Mouse (Mus musculus) cerebellum, adult 8-10 months (tissue): ENCODE measurements around the gene Tbx10.
A peak's percentile ranks its signal among the peaks of the same experiment; 100 is the strongest.
"Not testable (repeated sequence)": the region's sequence is repeated elsewhere in the genome, so short reads cannot be mapped to it uniquely, and the experiment has no call there.

Source experiments
- DNase-seq: peaks from one replicate; pipeline ENCODE4 v3.0.0; 2022

Tbx10 gene

GRCm38 (mm10) chr19:4005091-4005490 lies 12.5 kb downstream of the Tbx10 start:
- DNase-seq: no peak

- DNase-seq: no peak
Measured at GRCm38 (mm10) chr19:4005971-4006370, 13.4 kb downstream of the Tbx10 start.

GRCm38 (mm10) chr19:4011086-4011485 lies 18.5 kb downstream of the Tbx10 start:
- no peak for DNase-seq

GRCm38 (mm10) chr19:4012432-4013022 lies 20.0 kb downstream of the Tbx10 start, which contains the start of gene Ndufv1:
Gene Ndufv1, minus strand, starts transcription at chr19:4012806.
- DNase-seq: peak; percentile 95

- no peak for DNase-seq
Measured at GRCm38 (mm10) chr19:4013066-4013465, 20.5 kb downstream of the Tbx10 start.

- DNase-seq: peak; percentile 12
Measured at GRCm38 (mm10) chr19:4014802-4015201, 22.2 kb downstream of the Tbx10 start.

- no peak for DNase-seq
Measured at GRCm38 (mm10) chr19:4015635-4016034, 23.1 kb downstream of the Tbx10 start.

GRCm38 (mm10) chr19:4017921-4018587 lies 25.5 kb downstream of the Tbx10 start:
- no peak for DNase-seq

GRCm38 (mm10) chr19:4018743-4019583 lies 26.4 kb downstream of the Tbx10 start:
- peak; percentile 86 for DNase-seq

GRCm38 (mm10) chr19:4023185-4023584 lies 30.6 kb downstream of the Tbx10 start:
- no peak for DNase-seq

- no peak for DNase-seq
Measured at GRCm38 (mm10) chr19:4027576-4027975, 35.0 kb downstream of the Tbx10 start.

GRCm38 (mm10) chr19:4032668-4033067 lies 40.1 kb downstream of the Tbx10 start:
- no peak for DNase-seq

- DNase-seq: no peak
Measured at GRCm38 (mm10) chr19:4033298-4033697, 40.7 kb downstream of the Tbx10 start.

GRCm38 (mm10) chr19:4033742-4034141 lies 41.2 kb downstream of the Tbx10 start:
- DNase-seq: no peak

GRCm38 (mm10) chr19:4036327-4037045 lies 43.9 kb downstream of the Tbx10 start:
- peak; percentile 12 for DNase-seq

GRCm38 (mm10) chr19:4037154-4037787 lies 44.7 kb downstream of the Tbx10 start:
- DNase-seq: not testable (repeated sequence)

GRCm38 (mm10) chr19:4037788-4038232 lies 45.3 kb downstream of the Tbx10 start, which contains the start of gene Gstp1:
Gene Gstp1, minus strand, starts transcription at chr19:4037985.
- peak; percentile 81 for DNase-seq

- not testable (repeated sequence) for DNase-seq
Measured at GRCm38 (mm10) chr19:4040941-4041340, 48.4 kb downstream of the Tbx10 start.

GRCm38 (mm10) chr19:4041500-4041899 lies 48.9 kb downstream of the Tbx10 start:
- not testable (repeated sequence) for DNase-seq

GRCm38 (mm10) chr19:4042124-4042523 lies 49.6 kb downstream of the Tbx10 start:
- no peak for DNase-seq

GRCm38 (mm10) chr19:4044109-4044508 lies 51.6 kb downstream of the Tbx10 start:
- DNase-seq: not testable (repeated sequence)
